Mouse (Mus musculus): ENCODE measurements around the gene Kmt2a. TPM values are rescaled to one million over a fixed set of nuclear protein-coding genes. Genes with fewer than 3 reads are reported as not detected.

Gene Kmt2a
- polyA plus RNA-seq, 1 experiment = 4.9 TPM

DNA sequence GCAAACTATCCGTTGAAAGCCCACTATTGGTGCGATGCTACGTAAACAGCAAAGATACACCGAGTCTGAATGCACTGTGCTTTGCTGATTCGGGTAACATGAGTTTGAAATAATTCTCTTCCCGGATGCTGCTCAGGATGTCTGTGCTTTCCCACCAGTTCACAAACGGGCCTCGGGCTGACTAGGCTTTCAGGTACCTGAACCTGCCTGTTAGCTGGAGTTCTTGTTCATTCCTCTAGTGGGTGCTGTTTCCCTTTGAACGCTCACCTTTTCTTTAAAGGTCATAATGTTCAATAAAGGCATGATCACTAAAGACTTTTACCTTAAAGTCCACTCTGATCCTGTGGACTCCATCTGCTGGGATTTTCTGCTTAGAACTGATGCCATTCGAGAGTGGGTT lies 39.9 kb downstream of the Kmt2a start:
- H3K36me3 ChIP-seq (ENCODE audit: control insufficient read depth, insufficient read depth, low read length) = no peaks in the 10 kb centered on the region
- H3K27ac ChIP-seq (ENCODE audit: control insufficient read depth, insufficient read depth, low read depth, low read length) = no peak overlapping the region
- no peaks in the 10 kb centered on the region for H3K4me1 ChIP-seq (ENCODE audit: control insufficient read depth, insufficient read depth, low read length)
- H3K4me3 ChIP-seq (ENCODE audit: control insufficient read depth, low read depth, low read length) = no peak overlapping the region
- peak; percentile 19; the same call in 1 of the 2 replicates for TF ChIP-seq CTCF (IDR thresholded peaks at IDR 0.05; ENCODE audit: control insufficient read depth, insufficient read depth, insufficient replicate concordance, low read depth, low read length)
- no peak for TF ChIP-seq POLR2A (IDR thresholded peaks at IDR 0.05; ENCODE audit: control insufficient read depth, low read depth, low read length)
- H3K27me3 ChIP-seq (ENCODE audit: control insufficient read depth, insufficient read depth, low read length) = no peaks in the 10 kb centered on the region

GRCm38 (mm10) chr9:44836439-44836838 lies 44.7 kb downstream of the Kmt2a start:
- H3K36me3 ChIP-seq (ENCODE audit: control insufficient read depth, insufficient read depth, low read length) = no peaks in the 10 kb centered on the region
- TF ChIP-seq CTCF (IDR thresholded peaks at IDR 0.05; ENCODE audit: control insufficient read depth, insufficient read depth, insufficient replicate concordance, low read depth, low read length) = peak; percentile 48; the same call in 1 of the 2 replicates
- no peak for TF ChIP-seq POLR2A (IDR thresholded peaks at IDR 0.05; ENCODE audit: control insufficient read depth, low read depth, low read length)
- no peak overlapping the region for H3K27ac ChIP-seq (ENCODE audit: control insufficient read depth, insufficient read depth, low read depth, low read length)
- no peak overlapping the region for H3K4me3 ChIP-seq (ENCODE audit: control insufficient read depth, low read depth, low read length)
- H3K27me3 ChIP-seq (ENCODE audit: control insufficient read depth, insufficient read depth, low read length) = no peaks in the 10 kb centered on the region
- no peaks in the 10 kb centered on the region for H3K4me1 ChIP-seq (ENCODE audit: control insufficient read depth, insufficient read depth, low read length)

DNA sequence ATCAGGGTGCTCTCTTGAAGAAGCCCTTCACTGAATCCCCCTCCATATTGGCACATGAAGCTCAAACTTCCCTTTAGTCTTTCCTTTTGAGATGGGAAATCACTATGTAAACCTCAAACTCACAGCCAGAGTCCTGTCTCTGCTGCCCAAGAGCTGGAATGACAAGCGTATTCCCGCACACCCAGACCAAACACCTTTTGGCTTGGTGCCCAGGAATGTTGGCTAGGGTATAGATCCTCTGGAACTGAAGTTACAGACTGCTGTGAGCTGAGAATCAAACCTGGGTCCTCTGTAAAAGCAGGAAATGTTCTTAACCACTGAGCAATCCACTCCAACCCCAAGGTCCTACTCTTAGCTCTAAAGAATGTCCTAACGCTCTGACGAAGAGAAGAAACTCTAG lies 48.7 kb downstream of the Kmt2a start:
- Histone ChIP-seq H3K36me3 (ENCODE audit: control insufficient read depth, insufficient read depth, low read length) (no peaks in the 10 kb centered on the region), H3K4me3 (ENCODE audit: control insufficient read depth, low read depth, low read length) (no peak overlapping the region), H3K27ac (ENCODE audit: control insufficient read depth, insufficient read depth, low read depth, low read length) (no peak overlapping the region), H3K4me1 (ENCODE audit: control insufficient read depth, insufficient read depth, low read length) (no peaks in the 10 kb centered on the region), H3K27me3 (ENCODE audit: control insufficient read depth, insufficient read depth, low read length) (no peaks in the 10 kb centered on the region)
- TF ChIP-seq POLR2A (IDR thresholded peaks at IDR 0.05; ENCODE audit: control insufficient read depth, low read depth, low read length) (no peak), CTCF (IDR thresholded peaks at IDR 0.05; ENCODE audit: control insufficient read depth, insufficient read depth, insufficient replicate concordance, low read depth, low read length) (no peak)

- Histone ChIP-seq H3K27me3 (ENCODE audit: control insufficient read depth, insufficient read depth, low read length) (no peaks in the 10 kb centered on the region), H3K27ac (ENCODE audit: control insufficient read depth, insufficient read depth, low read depth, low read length) (no peak overlapping the region)
- TF ChIP-seq POLR2A (IDR thresholded peaks at IDR 0.05; ENCODE audit: control insufficient read depth, low read depth, low read length) = no peak
- no peak for TF ChIP-seq CTCF (IDR thresholded peaks at IDR 0.05; ENCODE audit: control insufficient read depth, insufficient read depth, insufficient replicate concordance, low read depth, low read length)
Observed at GRCm38 (mm10) chr9:44830506-44830905, 50.6 kb downstream of the Kmt2a start.

GRCm38 (mm10) chr9:44828944-44829343 lies 52.2 kb downstream of the Kmt2a start:
- Histone ChIP-seq H3K27me3 (ENCODE audit: control insufficient read depth, insufficient read depth, low read length) (no peaks in the 10 kb centered on the region), H3K4me1 (ENCODE audit: control insufficient read depth, insufficient read depth, low read length) (no peaks in the 10 kb centered on the region), H3K36me3 (ENCODE audit: control insufficient read depth, insufficient read depth, low read length) (no peaks in the 10 kb centered on the region), H3K4me3 (ENCODE audit: control insufficient read depth, low read depth, low read length) (no peak overlapping the region), H3K27ac (ENCODE audit: control insufficient read depth, insufficient read depth, low read depth, low read length) (no peak overlapping the region)
- TF ChIP-seq POLR2A (IDR thresholded peaks at IDR 0.05; ENCODE audit: control insufficient read depth, low read depth, low read length) (no peak), CTCF (IDR thresholded peaks at IDR 0.05; ENCODE audit: control insufficient read depth, insufficient read depth, insufficient replicate concordance, low read depth, low read length) (no peak)

More at GRCm38 (mm10) chr9:44830506-44830905, 50.6 kb downstream of the Kmt2a start:
- H3K36me3 ChIP-seq (ENCODE audit: control insufficient read depth, insufficient read depth, low read length) = no peaks in the 10 kb centered on the region
- H3K4me3 ChIP-seq (ENCODE audit: control insufficient read depth, low read depth, low read length) = no peak overlapping the region
- no peaks in the 10 kb centered on the region for H3K4me1 ChIP-seq (ENCODE audit: control insufficient read depth, insufficient read depth, low read length)

DNA sequence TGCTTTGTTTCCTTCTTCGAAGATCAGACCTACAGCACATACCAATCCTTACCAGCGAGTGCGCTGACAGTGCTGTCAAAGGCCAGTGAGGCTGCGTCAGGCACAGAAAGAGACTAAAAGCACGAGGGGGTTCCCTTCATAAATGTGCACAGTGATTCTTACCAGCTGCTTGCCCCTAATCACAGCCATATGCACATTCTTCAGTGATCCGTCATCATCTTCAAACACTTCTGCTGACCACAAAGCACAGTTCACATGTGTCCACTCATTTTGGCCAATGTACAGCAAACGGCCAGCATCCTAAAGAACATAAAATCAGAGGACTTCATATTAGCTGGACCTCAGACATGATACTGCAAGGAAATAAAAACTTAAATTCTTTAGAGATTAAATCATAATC lies 54.4 kb downstream of the Kmt2a start:
- no peaks in the 10 kb centered on the region for H3K4me1 ChIP-seq (ENCODE audit: control insufficient read depth, insufficient read depth, low read length)
- no peaks in the 10 kb centered on the region for H3K27me3 ChIP-seq (ENCODE audit: control insufficient read depth, insufficient read depth, low read length)
- TF ChIP-seq POLR2A (IDR thresholded peaks at IDR 0.05; ENCODE audit: control insufficient read depth, low read depth, low read length) (no peak), CTCF (IDR thresholded peaks at IDR 0.05; ENCODE audit: control insufficient read depth, insufficient read depth, insufficient replicate concordance, low read depth, low read length) (no peak)
- H3K36me3 ChIP-seq (ENCODE audit: control insufficient read depth, insufficient read depth, low read length) = no peaks in the 10 kb centered on the region
- no peak overlapping the region for H3K27ac ChIP-seq (ENCODE audit: control insufficient read depth, insufficient read depth, low read depth, low read length)
- H3K4me3 ChIP-seq (ENCODE audit: control insufficient read depth, low read depth, low read length) = no peak overlapping the region

DNA sequence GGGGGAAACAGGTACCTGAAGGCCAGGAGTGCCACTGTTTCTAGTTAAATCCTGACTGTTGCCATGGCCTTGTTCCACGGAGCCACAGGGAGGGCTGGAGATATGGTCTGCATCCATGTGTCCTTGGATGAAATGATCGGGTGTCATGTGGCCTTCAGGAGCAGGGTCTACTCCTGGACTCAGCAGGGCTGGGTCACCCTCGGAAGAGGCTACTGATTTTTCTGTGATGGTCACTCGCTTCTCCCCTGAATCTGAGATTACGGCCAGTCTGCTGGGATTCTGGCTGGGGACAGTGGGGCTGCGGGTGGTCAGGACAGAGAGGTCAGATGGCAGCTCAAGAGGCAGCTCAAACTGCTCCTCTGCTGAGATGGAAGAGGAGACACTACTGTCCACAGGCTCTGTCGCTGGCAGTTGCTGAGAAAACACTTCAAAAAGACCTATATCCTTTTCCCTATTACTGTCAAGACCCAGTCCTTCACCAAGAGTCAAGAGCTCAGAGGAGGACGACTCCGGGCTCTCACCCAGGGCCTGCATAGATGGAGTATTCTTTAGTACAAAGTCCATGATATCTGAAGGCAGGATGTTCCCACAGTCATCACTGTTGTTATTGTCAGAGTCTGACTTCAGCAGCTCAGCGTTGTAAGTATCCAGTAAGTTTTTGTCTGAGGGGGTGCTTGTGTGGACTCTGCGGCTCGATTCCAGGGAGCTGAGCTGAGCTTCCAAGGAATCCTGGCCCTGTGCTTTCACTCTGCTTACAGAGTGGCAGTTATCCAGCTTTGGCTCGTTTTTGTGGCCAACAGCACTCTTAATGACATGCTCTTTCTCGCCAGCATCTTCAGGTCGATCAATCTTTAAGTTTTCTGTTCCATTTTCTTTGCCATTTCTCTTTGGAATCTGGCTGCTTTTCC lies 60.9 kb downstream of the Kmt2a start:
- Histone ChIP-seq H3K4me3 (ENCODE audit: control insufficient read depth, low read depth, low read length) (no peak overlapping the region), H3K27ac (ENCODE audit: control insufficient read depth, insufficient read depth, low read depth, low read length) (no peak overlapping the region), H3K36me3 (ENCODE audit: control insufficient read depth, insufficient read depth, low read length) (no peaks in the 10 kb centered on the region), H3K4me1 (ENCODE audit: control insufficient read depth, insufficient read depth, low read length) (no peaks in the 10 kb centered on the region), H3K27me3 (ENCODE audit: control insufficient read depth, insufficient read depth, low read length) (no peaks in the 10 kb centered on the region)
- TF ChIP-seq CTCF (IDR thresholded peaks at IDR 0.05; ENCODE audit: control insufficient read depth, insufficient read depth, insufficient replicate concordance, low read depth, low read length) (no peak), POLR2A (IDR thresholded peaks at IDR 0.05; ENCODE audit: control insufficient read depth, low read depth, low read length) (no peak)
